Mouse (Mus musculus) intestine, postnatal 0 days (tissue): ENCODE data around the gene Klhdc7a. TPM values are rescaled to one million over a fixed set of nuclear protein-coding genes. Genes with fewer than 3 reads are reported as not detected.

Experiments
- ATAC-seq: fragments of 200-750 bp; cut with Nextera tagmentation; 2 replicates; pipeline ENCODE4 v1.8.0; 2017; ENCODE audit warnings: mild to moderate bottlenecking, moderate TSS enrichment, moderate library complexity
- H3K27ac ChIP-seq: fragments of 300-500 bp; sonication (generic); 2 replicates; pipeline ENCODE4 v1.5.1; 2014; ENCODE audit warnings: mild to moderate bottlenecking, low read depth, low read length, moderate library complexity
- H3K27me3 ChIP-seq: fragments of 300-500 bp; sonication (generic); replicated peaks from 2 replicates; pipeline ENCODE4 v1.6.1; 2014; ENCODE audit warnings: low read length, mixed read lengths; ENCODE audit not compliant: control insufficient read depth, insufficient read depth
- H3K36me3 ChIP-seq: fragments of 300-500 bp; sonication (generic); 2 replicates; pipeline ENCODE4 v1.6.1; 2014; ENCODE audit warnings: mild to moderate bottlenecking, moderate library complexity; ENCODE audit not compliant: control insufficient read depth, insufficient read depth
- H3K4me1 ChIP-seq: fragments of 300-500 bp; sonication (generic); replicated peaks from 2 replicates; pipeline ENCODE4 v1.6.1; 2014; ENCODE audit warnings: antibody characterized with exemption, low read length, mixed read lengths; ENCODE audit not compliant: control insufficient read depth, insufficient read depth
- H3K4me2 ChIP-seq: fragments of 300-500 bp; sonication (generic); replicated peaks from 2 replicates; pipeline ENCODE4 v1.6.1; 2014; ENCODE audit warnings: low read depth, mild to moderate bottlenecking, moderate library complexity
- H3K4me3 ChIP-seq: fragments of 300-500 bp; sonication (generic); 2 replicates; pipeline ENCODE4 v1.5.1; 2014; ENCODE audit warnings: low read depth, low read length
- H3K9ac ChIP-seq: fragments of 300-500 bp; sonication (generic); 2 replicates; pipeline ENCODE4 v1.6.1; 2014; ENCODE audit warnings: mild to moderate bottlenecking, low read depth, low read length
- H3K9me3 ChIP-seq: fragments of 300-500 bp; sonication (generic); 2 replicates; pipeline ENCODE4 v1.6.1; 2016; ENCODE audit warnings: mixed run types; ENCODE audit not compliant: control insufficient read depth
- CTCF ChIP-seq: sonication (generic); IDR thresholded peaks from 2 replicates; pipeline ENCODE4 v1.5.1; 2016; ENCODE audit warnings: low read depth, mild to moderate bottlenecking, control low read depth, antibody characterized with exemption, moderate library complexity
- WGBS: fragments of 180-500 bp; shearing (Covaris S2); extraction: QIAGEN DNeasy Blood & Tissue Kit; methylation state at CpG from one replicate; pipeline ENCODE4 v1.1.7; 2014; 5-methylcytosine and 5-hydroxymethylcytosine counted together
- polyA plus RNA-seq: library from polyadenylated mRNA; unstranded; fragments of >200 nt; fragmentation: Nextera tagmentation; extraction: Ambion mirVana; gene quantifications from 2 replicates; pipeline ENCODE4 v1.2.1, GENCODE M21; 2015

Klhdc7a gene
- polyA plus RNA-seq, 1 experiment from 2014 or later, result 0.08 TPM

DNA sequence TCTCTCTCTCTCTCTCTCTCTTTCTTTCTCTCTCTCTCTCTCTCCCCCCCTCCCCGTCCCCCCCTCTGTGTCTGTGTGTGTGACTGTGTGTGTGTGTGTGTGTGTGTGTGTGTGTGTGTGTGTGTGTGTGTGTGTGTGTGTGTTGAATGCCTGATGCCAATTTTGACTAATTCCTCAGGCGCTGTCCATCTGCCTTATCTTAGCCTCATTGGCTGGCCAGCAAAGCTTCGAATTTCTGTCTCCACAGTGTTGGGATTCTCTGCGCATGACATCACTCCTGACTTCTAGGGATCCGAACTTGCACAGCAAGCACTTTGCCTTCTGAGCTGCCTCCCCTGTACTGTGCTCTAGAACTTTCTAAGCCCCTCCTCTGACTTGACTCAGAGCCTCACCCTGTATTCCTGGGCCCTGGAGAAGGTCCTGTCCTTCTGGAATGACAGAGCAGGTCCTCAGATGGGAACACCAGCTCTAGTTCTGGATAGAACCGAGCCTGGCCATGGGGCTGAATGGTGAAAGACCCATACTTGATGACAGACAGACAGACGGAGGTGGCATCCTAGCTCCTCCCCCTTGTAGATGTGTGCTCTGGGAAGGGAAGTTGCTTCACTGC is 16.8 kb downstream of the Klhdc7a start:
- Histone ChIP-seq H3K9me3 (no peaks in the 10 kb centered on the region), H3K36me3 (no peaks in the 10 kb centered on the region), H3K27me3 (no peaks in the 10 kb centered on the region), H3K4me3 (no peak overlapping the region), H3K4me2 (no peak overlapping the region), H3K9ac (no peak overlapping the region), H3K4me1 (peaks cover 6% of the 10 kb centered on the region; the same call in 1 of the 2 replicates), H3K27ac (no peak overlapping the region)
- 47% methylated on average over 6 of the region's 7 CpGs for WGBS
- no peak for TF ChIP-seq CTCF
- no peak for ATAC-seq

DNA sequence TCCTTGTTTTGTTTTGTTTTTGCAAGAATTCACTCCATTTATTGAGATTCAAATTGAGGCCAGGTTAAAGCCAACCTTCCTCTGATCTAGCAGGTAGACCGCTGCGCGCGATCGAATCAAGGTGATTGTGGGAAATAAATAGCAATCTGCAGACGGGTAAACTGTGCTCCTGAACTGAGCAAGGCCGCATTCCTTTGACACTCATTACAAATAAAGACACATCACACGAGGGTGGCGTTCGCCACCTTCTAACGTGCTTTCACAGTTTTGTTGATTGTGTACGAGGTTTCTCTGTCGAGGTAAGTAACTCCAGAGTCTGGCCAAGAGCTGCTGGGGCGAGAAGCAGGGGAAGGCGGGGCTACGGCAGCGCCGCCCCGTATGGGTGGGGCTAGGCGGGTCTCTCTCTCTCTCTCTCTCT is 17.4 kb downstream of the Klhdc7a start:
- no peak for ATAC-seq
- H3K4me2 ChIP-seq, result peak overlapping the region; percentile 61
- no peak for TF ChIP-seq CTCF
- H3K9me3 ChIP-seq, result no peaks in the 10 kb centered on the region
- H3K27ac ChIP-seq, result no peak overlapping the region
- H3K36me3 ChIP-seq, result no peaks in the 10 kb centered on the region
- WGBS, result 2% methylated on average over 20 of the region's 20 CpGs
- no peak overlapping the region for H3K9ac ChIP-seq
- no peaks in the 10 kb centered on the region for H3K27me3 ChIP-seq
- peaks cover 6% of the 10 kb centered on the region; the same call in 1 of the 2 replicates for H3K4me1 ChIP-seq
- peak overlapping the region; percentile 18 for H3K4me3 ChIP-seq

DNA sequence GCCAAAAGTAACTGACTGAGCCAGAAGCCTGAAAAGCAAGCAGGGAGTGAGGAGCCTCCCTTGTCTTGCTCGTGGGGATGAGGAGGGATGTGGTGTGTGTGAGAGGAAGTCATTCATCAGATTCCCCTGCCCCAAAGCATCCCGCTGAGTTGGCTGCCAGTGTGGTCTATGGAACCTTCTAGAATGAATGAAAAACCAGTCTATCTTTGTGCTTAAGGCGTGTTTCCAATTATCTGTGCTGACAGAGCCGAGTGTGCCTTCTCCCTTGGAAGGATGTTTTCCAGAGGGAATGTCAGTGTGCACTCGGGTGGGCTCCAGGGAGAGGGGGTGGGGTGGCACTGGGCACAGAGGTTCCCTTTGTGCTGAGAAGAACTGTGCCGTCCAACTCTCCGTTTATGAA is 19.2 kb downstream of the Klhdc7a start:
- no peak overlapping the region for H3K4me3 ChIP-seq
- no peak for ATAC-seq
- H3K27me3 ChIP-seq, result no peaks in the 10 kb centered on the region
- H3K4me2 ChIP-seq, result no peak overlapping the region
- H3K4me1 ChIP-seq, result peaks cover 6% of the 10 kb centered on the region; the same call in 1 of the 2 replicates
- no peak overlapping the region for H3K9ac ChIP-seq
- no peaks in the 10 kb centered on the region for H3K9me3 ChIP-seq
- 32% methylated on average over 7 of the region's 7 CpGs for WGBS
- no peaks in the 10 kb centered on the region for H3K36me3 ChIP-seq
- TF ChIP-seq CTCF, result no peak
- no peak overlapping the region for H3K27ac ChIP-seq

DNA sequence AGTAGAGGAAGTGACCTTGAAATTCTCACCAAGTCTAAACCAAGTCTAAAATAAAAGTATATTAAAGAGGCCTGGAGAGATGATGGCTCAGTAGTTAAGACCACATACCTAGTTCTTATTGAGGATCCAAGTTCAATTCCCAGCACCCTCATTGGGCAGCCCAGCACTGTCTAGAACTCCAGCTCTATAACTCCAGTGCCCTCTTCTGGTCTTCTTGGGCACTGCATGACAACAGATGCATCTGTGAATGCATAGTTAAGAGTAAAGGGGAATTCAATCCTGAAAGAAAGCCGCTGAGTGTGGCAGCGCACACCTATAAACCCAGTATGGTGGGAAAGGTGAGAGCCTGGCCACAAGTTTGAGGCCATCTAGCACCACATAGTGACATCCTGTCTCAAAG is 20.5 kb downstream of the Klhdc7a start:
- Histone ChIP-seq H3K9ac (no peak overlapping the region), H3K36me3 (no peaks in the 10 kb centered on the region), H3K4me2 (no peak overlapping the region), H3K27ac (no peak overlapping the region), H3K9me3 (no peaks in the 10 kb centered on the region), H3K27me3 (no peaks in the 10 kb centered on the region), H3K4me1 (peaks cover 6% of the 10 kb centered on the region; the same call in 1 of the 2 replicates), H3K4me3 (no peak overlapping the region)
- TF ChIP-seq CTCF, result peak; percentile 35
- 94% methylated on average over 2 of the region's 2 CpGs for WGBS
- ATAC-seq, result no peak

DNA sequence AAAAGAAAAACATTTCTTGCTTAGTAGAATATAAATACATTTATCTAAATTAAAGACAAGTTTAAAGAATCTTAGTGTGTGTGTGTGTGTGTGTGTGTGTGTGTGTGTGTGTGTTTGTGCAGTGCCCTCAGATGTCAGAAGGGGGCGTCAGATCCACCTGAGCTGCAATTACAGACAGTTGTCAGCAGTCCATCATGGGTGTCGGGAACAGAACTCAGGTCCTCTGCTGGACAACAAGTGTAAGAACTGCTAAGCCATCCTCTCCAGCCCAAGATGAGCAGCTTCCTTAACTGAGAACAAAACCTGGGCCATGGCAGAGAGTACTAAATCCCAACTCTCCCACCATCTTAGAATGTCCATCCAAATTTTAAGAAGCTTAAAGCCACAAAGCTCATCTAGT is 26.0 kb downstream of the Klhdc7a start:
- Histone ChIP-seq H3K27ac (no peak overlapping the region), H3K36me3 (no peaks in the 10 kb centered on the region), H3K4me3 (no peak overlapping the region), H3K4me1 (no peaks in the 10 kb centered on the region), H3K27me3 (no peaks in the 10 kb centered on the region), H3K4me2 (no peak overlapping the region), H3K9me3 (no peaks in the 10 kb centered on the region), H3K9ac (no peak overlapping the region)
- no peak for TF ChIP-seq CTCF
- no peak for ATAC-seq
- 77% methylated on average over 2 of the region's 2 CpGs for WGBS

DNA sequence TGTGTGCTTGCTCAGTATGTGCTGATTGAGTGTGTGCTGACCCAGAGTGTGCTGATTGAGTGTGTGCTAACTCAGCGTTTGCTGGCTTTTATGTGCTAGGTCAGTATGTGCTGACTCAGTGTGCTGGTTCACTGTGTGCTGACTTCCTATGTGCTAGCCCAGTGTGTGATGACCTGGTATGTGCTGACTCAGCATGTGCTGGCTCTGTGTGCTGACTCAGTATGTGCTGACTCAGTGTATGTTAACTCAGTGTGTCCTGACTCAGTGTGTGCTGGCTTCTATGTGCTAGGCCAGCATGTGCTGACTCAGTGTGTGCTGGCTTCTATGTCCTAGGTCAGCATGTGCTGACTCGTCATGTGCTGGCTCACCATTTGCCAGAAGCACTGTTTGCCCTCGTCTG is 32.3 kb downstream of the Klhdc7a start:
- no peak for TF ChIP-seq CTCF
- no peak overlapping the region for H3K4me3 ChIP-seq
- H3K27ac ChIP-seq, result no peak overlapping the region
- H3K27me3 ChIP-seq, result no peaks in the 10 kb centered on the region
- H3K9ac ChIP-seq, result no peak overlapping the region
- H3K36me3 ChIP-seq, result no peaks in the 10 kb centered on the region
- ATAC-seq, result 0 out of 2 replicates have a peak, but pooled peaks have one; percentile 19
- WGBS, result 64% methylated on average over 3 of the region's 3 CpGs
- no peak overlapping the region for H3K4me2 ChIP-seq
- no peaks in the 10 kb centered on the region for H3K9me3 ChIP-seq
- no peaks in the 10 kb centered on the region for H3K4me1 ChIP-seq
